Mouse (Mus musculus): Measurements from ENCODE around the gene Il9r.

Il9r gene

GRCm38 (mm10) chr11:32198256-32198955 lies 1.7 kb downstream of the Il9r start:
- DNase-seq: peak; percentile 24

GRCm38 (mm10) chr11:32197766-32198165 lies 2.3 kb downstream of the Il9r start:
- DNase-seq: no peak

- DNase-seq: no peak
These were observed 3.4 kb downstream of the Il9r start for GRCm38 (mm10) chr11:32196727-32197126.

- peak; percentile 45 for DNase-seq
These were observed 4.1 kb downstream of the Il9r start for GRCm38 (mm10) chr11:32195867-32196540.

- DNase-seq: no peak
These were observed 5.5 kb downstream of the Il9r start for GRCm38 (mm10) chr11:32194626-32195025.

GRCm38 (mm10) chr11:32194086-32194485 lies 6.0 kb downstream of the Il9r start:
- no peak for DNase-seq

GRCm38 (mm10) chr11:32193156-32193555 lies 6.9 kb downstream of the Il9r start:
- no peak for DNase-seq

- no peak for DNase-seq
These were observed 9.4 kb downstream of the Il9r start for GRCm38 (mm10) chr11:32190603-32191110.

GRCm38 (mm10) chr11:32190119-32190518 lies 10.0 kb downstream of the Il9r start:
- no peak for DNase-seq

GRCm38 (mm10) chr11:32189434-32189833 lies 10.6 kb downstream of the Il9r start:
- DNase-seq: no peak

- no peak for DNase-seq
These were observed 11.2 kb downstream of the Il9r start for GRCm38 (mm10) chr11:32188881-32189280.

GRCm38 (mm10) chr11:32187256-32187655 lies 12.8 kb downstream of the Il9r start:
- no peak for DNase-seq

GRCm38 (mm10) chr11:32186031-32186430 lies 14.0 kb downstream of the Il9r start:
- DNase-seq: no peak

GRCm38 (mm10) chr11:32184469-32184868 lies 15.6 kb downstream of the Il9r start:
- no peak for DNase-seq

GRCm38 (mm10) chr11:32181973-32182868 lies 17.9 kb downstream of the Il9r start:
- DNase-seq: peak; percentile 76

- no peak for DNase-seq
These were observed 18.8 kb downstream of the Il9r start for GRCm38 (mm10) chr11:32181246-32181645.

- no peak for DNase-seq
These were observed 21.6 kb downstream of the Il9r start for GRCm38 (mm10) chr11:32178506-32178905.

- no peak for DNase-seq
These were observed 33.4 kb downstream of the Il9r start for GRCm38 (mm10) chr11:32166683-32167082.

GRCm38 (mm10) chr11:32161922-32162804 lies 37.9 kb downstream of the Il9r start:
- peak; percentile 95 for DNase-seq

- no peak for DNase-seq
These were observed 38.6 kb downstream of the Il9r start for GRCm38 (mm10) chr11:32161500-32161899.

- no peak for DNase-seq
These were observed 39.7 kb downstream of the Il9r start for GRCm38 (mm10) chr11:32160341-32160740.

- no peak for DNase-seq
These were observed 40.9 kb downstream of the Il9r start for GRCm38 (mm10) chr11:32159176-32159575.

Measured in thymus, postnatal 25 days (tissue).